Mouse (Mus musculus): Measurements from ENCODE around the gene Utrn. TPM values are rescaled to one million over a fixed set of nuclear protein-coding genes. Genes with fewer than 3 reads are reported as not detected.

Utrn gene
- total RNA-seq, 2 experiments from 2014 or later: 77.6 to 80.3 TPM

GRCm38 (mm10) chr10:12841497-12841896, 27.7 kb downstream of the Utrn start:
- no peak for DNase-seq
- intact Hi-C loops (cut with DNase I): no loop called here

GRCm38 (mm10) chr10:12837636-12838035, 31.5 kb downstream of the Utrn start:
- intact Hi-C loops (cut with DNase I): no loop called here
- peak; percentile 45 to 48 for DNase-seq

- DNase-seq: no peak
- intact Hi-C loops (cut with DNase I): no loop called here
Measured at GRCm38 (mm10) chr10:12836048-12836816, 32.9 kb downstream of the Utrn start.

- no peak for DNase-seq
- intact Hi-C loops (cut with DNase I): no loop called here
Measured at GRCm38 (mm10) chr10:12834215-12834614, 35.0 kb downstream of the Utrn start.

GRCm38 (mm10) chr10:12832163-12832562, 37.0 kb downstream of the Utrn start:
- intact Hi-C loops (cut with DNase I): no loop called here
- no peak for DNase-seq

- intact Hi-C loops (cut with DNase I): no loop called here
- DNase-seq: no peak
Measured at GRCm38 (mm10) chr10:12827778-12828177, 41.4 kb downstream of the Utrn start.

- DNase-seq: no peak
- intact Hi-C loops (cut with DNase I): no loop called here
Measured at GRCm38 (mm10) chr10:12827306-12827705, 41.9 kb downstream of the Utrn start.

GRCm38 (mm10) chr10:12826760-12827281, 42.3 kb downstream of the Utrn start:
- intact Hi-C loops (cut with DNase I): no loop called here
- DNase-seq: no peak

- DNase-seq: no peak
- intact Hi-C loops (cut with DNase I): no loop called here
Measured at GRCm38 (mm10) chr10:12824386-12824785, 44.8 kb downstream of the Utrn start.

GRCm38 (mm10) chr10:12823437-12824219, 45.5 kb downstream of the Utrn start:
- intact Hi-C loops (cut with DNase I): no loop called here

GRCm38 (mm10) chr10:12820978-12821735, 48.0 kb downstream of the Utrn start:
- DNase-seq: no peak

More at GRCm38 (mm10) chr10:12823437-12824219, 45.5 kb downstream of the Utrn start:
- DNase-seq: no peak

GRCm38 (mm10) chr10:12817409-12817808, 51.8 kb downstream of the Utrn start:
- peak; percentile 81 to 83 for DNase-seq
- intact Hi-C loops (cut with DNase I): no loop called here

More at GRCm38 (mm10) chr10:12820978-12821735, 48.0 kb downstream of the Utrn start:
- intact Hi-C loops (cut with DNase I): no loop called here

GRCm38 (mm10) chr10:12816530-12816929, 52.6 kb downstream of the Utrn start:
- no peak for DNase-seq
- intact Hi-C loops (cut with DNase I): no loop called here

- DNase-seq: no peak
- intact Hi-C loops (cut with DNase I): loop anchor here (2.0 kb wide), 1 partner anchor 52 kb away; no protein-coding TSS in a partner anchor
Measured at GRCm38 (mm10) chr10:12814411-12814810, 54.8 kb downstream of the Utrn start.

- intact Hi-C loops (cut with DNase I): loop anchor here (2.0 kb wide), 1 partner anchor 53 kb away; no protein-coding TSS in a partner anchor
- DNase-seq: no peak
Measured at GRCm38 (mm10) chr10:12813881-12814280, 55.3 kb downstream of the Utrn start.

- DNase-seq: peak; percentile 55 to 59
- intact Hi-C loops (cut with DNase I): no loop called here
Measured at GRCm38 (mm10) chr10:12813211-12813811, 55.9 kb downstream of the Utrn start.

GRCm38 (mm10) chr10:12812680-12813079, 56.5 kb downstream of the Utrn start:
- DNase-seq: no peak
- intact Hi-C loops (cut with DNase I): no loop called here

GRCm38 (mm10) chr10:12810816-12811215, 58.3 kb downstream of the Utrn start:
- DNase-seq: no peak
- intact Hi-C loops (cut with DNase I): no loop called here

GRCm38 (mm10) chr10:12809702-12810101, 59.5 kb downstream of the Utrn start:
- intact Hi-C loops (cut with DNase I): loop anchor here (5.0 kb wide), 1 partner anchor 113 kb away; no protein-coding TSS in a partner anchor
- DNase-seq: no peak

- intact Hi-C loops (cut with DNase I): loop anchor here (5.0 kb wide), 1 partner anchor 114 kb away; no protein-coding TSS in a partner anchor
Measured at GRCm38 (mm10) chr10:12808467-12808866, 60.7 kb downstream of the Utrn start.

More at GRCm38 (mm10) chr10:12808467-12808866, 60.7 kb downstream of the Utrn start:
- DNase-seq: no peak

Data from heart, postnatal 10 days (tissue).